Mouse (Mus musculus): ENCODE results near the gene Nkd2.

GRCm38 (mm10) chr13:73836491-73836890 is 10.9 kb downstream of the Nkd2 start:
- TF ChIP-seq CTCF (IDR thresholded peaks at IDR 0.05; ENCODE audit: insufficient read depth, low read depth, low read length) (no peak), POLR2A (IDR thresholded peaks at IDR 0.05; ENCODE audit: insufficient read depth, low read depth, low read length) (no peak)
